Mouse (Mus musculus) left cerebral cortex, postnatal 36 days (tissue): ENCODE measurements at regions not wholly inside any gene's neighbourhood (a gene's known extent, or its start where the extent isn't known, plus 50 kb on each side); places are given as distances from the start of the nearest gene placed in this dataset.

Experiments used
- DNase-seq, 2 experiments: peaks; one replicate each; pipeline ENCODE4 v3.0.0; 2021 to 2022; ENCODE audit warnings: low spot score in 2 of 2, mixed read lengths in 1 of 2
- intact Hi-C: fragments of 180-260 bp; cut with DNase I; formaldehyde crosslinking; loops from one replicate; pipeline ENCODE4 v1.15.1; 2025

- intact Hi-C loops: no loop called here
- no peak for DNase-seq
Observed at GRCm38 (mm10) chr6:100109979-100110378, 177.3 kb downstream of the Rybp start.

- intact Hi-C loops: no loop called here
Observed at GRCm38 (mm10) chr6:100109351-100109750, 177.9 kb downstream of the Rybp start.

DNA sequence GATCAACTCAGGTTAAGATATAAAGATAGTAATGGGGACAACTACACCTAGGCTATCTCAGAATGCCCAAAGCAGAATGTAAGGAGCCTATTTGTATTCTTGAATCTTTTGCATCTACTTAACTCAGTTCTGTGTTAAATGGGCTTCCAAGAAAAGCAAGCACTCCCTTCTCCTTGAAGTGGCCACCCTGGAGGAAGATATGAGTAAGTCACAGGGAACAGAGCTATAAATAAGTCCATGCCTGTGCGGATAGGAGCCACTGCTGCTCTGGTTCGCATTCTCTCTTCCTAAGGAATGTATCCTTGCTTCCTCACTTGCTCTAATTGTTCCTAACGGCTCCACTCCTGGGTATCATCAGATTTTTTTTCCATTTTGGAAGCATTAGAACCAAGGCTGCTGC, 179.8 kb downstream of the Rybp start:
- no peak for DNase-seq
- intact Hi-C loops: no loop called here

More at GRCm38 (mm10) chr6:100109351-100109750, 177.9 kb downstream of the Rybp start:
- no peak for DNase-seq

DNA sequence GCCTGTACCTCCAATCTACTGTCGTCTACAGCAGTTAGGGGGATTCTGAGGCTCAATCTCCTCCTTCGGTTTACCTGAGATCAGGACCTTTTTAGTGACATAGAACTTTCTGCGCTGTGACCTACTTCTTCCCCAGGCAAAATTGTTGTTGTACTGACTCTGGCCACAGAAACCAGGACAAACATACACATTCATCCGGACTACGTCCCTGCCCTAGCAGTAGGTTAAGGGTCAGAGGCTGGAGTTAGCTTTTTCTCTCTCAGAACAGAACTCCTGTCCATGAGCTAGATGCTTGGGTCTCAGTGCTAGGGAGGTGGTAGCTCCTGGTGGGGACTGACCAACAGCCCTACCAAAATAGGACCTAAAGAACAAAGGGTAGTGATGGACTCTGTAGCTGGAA, 180.2 kb downstream of the Rybp start:
- intact Hi-C loops: no loop called here

DNA sequence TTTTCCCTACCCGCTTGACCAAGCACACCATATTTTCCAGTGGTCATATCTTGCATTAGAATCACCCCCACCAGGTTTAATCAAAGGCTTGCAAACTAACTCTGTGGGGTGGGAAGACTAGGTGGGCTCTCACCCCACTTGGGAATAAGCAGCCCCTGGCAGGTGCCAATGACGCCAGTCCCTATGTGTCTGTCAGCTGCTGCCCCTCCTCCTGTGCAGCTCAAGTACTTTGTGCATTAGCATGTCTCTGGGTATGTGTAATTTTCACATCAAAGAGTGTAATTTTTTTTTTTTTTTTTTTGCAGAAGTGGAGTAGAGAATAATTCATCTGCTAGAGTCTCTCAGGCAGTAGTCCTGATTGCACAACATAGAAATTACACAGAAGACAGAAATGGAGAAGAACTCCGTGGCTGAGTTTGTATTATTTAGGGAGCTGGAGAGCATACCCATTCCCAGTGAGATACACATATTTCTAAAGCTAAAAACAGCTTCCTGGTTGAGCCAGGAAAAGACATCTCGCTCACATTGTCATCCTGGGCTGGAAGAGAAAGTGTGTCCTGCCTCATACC, 186.6 kb downstream of the Rybp start:
- DNase-seq: no peak
- intact Hi-C loops: no loop called here

More for the DNA sequence above, 180.2 kb downstream of the Rybp start:
- no peak for DNase-seq

- intact Hi-C loops: no loop called here
- no peak for DNase-seq
Observed at GRCm38 (mm10) chr6:100096393-100097125, 190.7 kb downstream of the Rybp start.

- DNase-seq: no peak
- intact Hi-C loops: no loop called here
Observed at GRCm38 (mm10) chr6:100094653-100095217, 192.6 kb downstream of the Rybp start.

DNA sequence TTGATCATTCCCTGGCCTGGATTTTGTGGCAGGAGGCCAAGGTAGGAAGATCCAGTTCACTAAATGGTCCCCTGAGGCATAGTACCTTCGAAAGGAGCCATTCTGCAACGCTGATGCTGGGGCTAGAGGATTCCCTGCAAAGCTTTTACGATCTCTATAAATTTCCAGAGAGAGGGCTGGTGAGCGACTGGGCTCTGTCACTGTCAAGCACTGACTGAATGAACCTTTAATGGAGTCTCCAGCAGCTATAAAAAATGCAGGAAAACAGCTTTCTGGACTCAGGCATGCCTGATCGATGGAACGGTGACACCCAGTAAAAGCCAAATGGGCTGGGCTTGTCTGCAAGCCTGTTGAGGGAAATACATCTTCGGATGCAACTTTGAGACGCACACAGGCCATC, 194.4 kb downstream of the Rybp start:
- DNase-seq: no peak
- intact Hi-C loops: no loop called here

DNA sequence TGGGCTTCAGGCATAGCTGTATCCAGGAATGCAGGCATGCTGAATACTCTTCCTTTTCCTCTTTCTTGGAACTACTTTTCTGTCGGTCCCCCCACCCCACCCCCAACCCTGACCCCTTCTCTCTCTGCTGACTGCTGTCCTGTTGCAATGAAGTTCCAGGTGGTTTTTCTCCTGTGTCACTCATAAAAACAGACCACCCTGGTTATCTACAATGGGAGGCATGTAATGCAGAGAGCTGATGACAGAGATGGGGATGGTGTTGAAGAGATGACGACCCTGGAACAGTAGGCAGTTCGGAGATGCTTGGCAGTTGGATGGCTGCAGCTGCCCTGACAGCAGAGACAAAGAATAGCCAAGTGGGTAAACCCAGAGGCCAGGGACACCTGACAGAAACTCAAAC, 195.5 kb downstream of the Rybp start:
- no peak for DNase-seq
- intact Hi-C loops: no loop called here

- no peak for DNase-seq
- intact Hi-C loops: no loop called here
Observed at GRCm38 (mm10) chr6:100088576-100088975, 198.7 kb downstream of the Rybp start.

- no peak for DNase-seq
- intact Hi-C loops: no loop called here
Observed at GRCm38 (mm10) chr6:100086807-100087206, 200.5 kb downstream of the Rybp start.

GRCm38 (mm10) chr6:100085981-100086380, 201.3 kb downstream of the Rybp start:
- DNase-seq: no peak
- intact Hi-C loops: no loop called here

DNA sequence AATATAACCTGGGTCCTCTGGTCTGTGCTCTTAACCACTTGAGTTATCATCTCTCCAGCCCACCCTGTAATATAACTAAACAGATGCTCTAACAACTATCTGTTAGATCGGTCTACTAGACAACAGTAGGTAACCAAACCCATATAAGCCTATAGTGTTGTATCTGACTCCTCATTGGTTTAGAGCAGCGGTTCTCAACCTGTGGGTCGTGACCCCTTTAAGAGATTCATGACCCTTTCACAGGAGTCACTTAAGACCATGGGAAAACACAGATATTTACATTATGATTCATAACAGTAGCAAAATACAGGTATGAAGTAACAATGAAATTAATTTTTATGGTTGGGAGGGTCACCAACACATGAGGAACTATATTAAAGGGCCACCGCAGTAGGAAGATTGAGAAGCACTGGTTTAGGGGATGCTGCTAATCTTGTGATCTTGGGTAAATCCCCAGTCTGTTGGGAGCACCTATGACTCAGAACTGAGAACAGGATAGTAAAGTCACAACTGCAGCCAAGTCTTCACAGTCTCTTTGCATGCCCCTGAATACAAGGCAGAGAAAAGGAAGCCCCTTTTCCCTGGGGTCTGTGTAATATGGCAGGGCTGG, 203.3 kb downstream of the Rybp start:
- no peak for DNase-seq
- intact Hi-C loops: no loop called here

DNA sequence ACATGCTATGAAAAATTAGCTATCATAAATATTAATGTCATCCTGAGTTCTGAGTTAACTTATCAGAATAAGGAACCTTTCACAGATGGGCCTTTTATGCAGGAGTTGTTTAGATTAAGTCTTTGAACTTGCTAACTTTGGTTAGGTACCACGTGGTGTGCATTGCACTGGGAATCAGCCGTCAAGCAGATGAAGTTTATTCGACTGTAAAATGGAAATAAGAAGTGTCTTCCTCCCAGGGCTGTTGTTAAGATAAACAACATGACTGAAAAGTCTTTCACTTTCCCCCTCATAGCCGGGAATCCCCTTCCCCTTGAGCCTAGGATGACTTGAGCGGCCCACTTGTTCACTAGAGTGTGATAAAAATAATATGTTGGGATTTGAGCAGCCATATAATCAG, 204.2 kb downstream of the Rybp start:
- no peak for DNase-seq
- intact Hi-C loops: no loop called here

- intact Hi-C loops: no loop called here
- DNase-seq: no peak
Observed at GRCm38 (mm10) chr6:100074672-100075335, 212.5 kb downstream of the Rybp start.

DNA sequence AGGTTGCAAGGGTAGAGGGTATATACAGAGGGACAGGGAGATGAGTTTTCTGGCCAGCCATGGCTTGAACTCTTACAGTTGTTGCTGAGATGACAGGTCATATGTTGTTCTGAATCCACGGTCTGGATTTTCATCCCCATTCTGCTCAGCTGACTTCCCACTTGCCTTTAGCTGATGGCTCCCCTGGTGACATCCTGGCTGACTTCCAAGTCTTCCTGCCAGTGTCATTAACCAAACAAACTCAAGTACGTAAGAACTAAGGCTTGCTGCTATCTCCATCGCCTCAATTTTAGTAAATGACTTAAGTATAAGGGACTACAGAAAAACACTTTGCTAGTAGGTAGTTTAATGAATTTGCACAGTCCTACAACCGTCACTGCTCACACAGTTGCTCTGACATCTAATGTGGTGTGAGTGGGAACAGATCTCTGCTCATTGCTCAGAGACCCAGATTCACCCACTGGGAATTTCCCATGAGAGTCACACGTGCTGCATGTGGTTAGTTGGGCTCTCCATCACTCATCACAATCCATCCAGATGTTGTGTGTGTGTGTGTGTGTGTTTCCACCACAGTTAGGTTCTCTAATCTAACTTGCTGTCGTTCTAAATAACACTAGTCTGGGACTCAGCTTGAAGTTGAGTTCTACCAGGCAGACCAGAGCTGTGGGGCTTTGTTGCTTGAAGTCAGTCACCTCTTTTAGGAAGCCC, 214.9 kb downstream of the Rybp start:
- intact Hi-C loops: no loop called here
- DNase-seq: no peak

- DNase-seq: no peak
- intact Hi-C loops: no loop called here
Observed at GRCm38 (mm10) chr6:100069151-100069550, 218.1 kb downstream of the Rybp start.

DNA sequence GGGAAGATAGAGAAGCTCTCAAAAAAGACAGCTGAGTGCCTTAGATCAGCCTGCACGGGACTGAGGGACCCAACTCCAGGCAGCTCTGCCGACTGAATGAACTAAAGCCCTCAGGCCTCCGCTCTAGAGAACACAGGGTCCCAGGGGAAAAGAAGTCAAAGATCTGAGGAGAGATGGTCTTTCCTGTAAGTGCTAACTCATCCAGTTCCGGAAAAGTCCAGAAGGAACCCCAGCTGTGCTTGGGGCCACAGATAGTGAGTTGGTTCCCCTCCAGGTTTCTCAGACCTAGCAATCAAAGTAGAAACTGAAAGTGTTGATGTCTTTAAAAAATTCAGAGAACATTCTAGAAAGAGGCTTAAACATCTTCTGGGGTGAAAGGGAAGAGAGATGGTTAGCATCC, 220.0 kb downstream of the Rybp start:
- DNase-seq: no peak
- intact Hi-C loops: no loop called here

DNA sequence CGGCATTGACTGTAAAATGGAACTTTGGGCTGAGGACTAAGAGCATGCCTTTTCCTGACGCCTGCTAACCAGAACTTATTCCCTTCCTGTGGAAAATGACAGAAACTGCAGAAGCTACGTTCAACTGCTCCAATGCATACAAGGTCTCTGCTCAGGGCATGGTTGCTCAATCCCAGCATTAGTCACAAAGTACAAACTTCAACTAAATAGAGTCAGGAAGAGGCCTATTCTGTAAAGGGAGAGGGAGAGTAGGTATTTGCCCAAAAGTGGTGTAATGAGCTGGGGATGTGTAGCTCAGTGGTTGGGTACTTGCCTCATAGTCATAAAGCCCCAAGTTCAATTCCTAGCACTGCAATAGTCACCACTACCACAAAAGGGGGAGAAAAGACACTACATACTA, 221.7 kb downstream of the Rybp start:
- intact Hi-C loops: no loop called here

DNA sequence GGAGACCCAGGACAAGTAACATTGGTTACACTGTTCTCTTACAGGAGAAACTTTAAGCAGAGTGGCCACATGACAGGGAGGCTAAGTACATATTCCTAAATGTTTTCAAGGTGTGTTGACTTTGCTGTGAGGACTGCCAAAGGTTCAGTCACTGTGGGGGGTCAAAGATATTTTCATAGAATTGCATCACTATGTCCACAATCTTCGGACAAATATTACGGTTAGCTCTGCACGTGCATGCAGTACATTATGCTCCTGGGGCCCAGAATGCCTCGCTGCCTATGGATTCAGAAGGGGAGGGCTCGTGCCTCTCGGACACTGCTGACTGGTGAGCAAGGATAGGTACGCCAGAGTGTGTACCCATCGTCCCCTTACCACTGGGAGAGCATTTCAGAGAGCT, 224.3 kb downstream of the Rybp start:
- no peak for DNase-seq
- intact Hi-C loops: no loop called here

More for the DNA sequence above, 221.7 kb downstream of the Rybp start:
- no peak for DNase-seq
